Mouse (Mus musculus) right cerebral cortex, adult 18-20 months (tissue): Measurements from ENCODE around the gene Ppm1l.
"Not testable (repeated sequence)": the region's sequence is repeated elsewhere in the genome, so short reads cannot be mapped to it uniquely, and the experiment has no call there.

Experiments used
- DNase-seq: peaks from one replicate; pipeline ENCODE4 v3.0.0; 2022; ENCODE audit warnings: mixed read lengths

Gene Ppm1l

DNA sequence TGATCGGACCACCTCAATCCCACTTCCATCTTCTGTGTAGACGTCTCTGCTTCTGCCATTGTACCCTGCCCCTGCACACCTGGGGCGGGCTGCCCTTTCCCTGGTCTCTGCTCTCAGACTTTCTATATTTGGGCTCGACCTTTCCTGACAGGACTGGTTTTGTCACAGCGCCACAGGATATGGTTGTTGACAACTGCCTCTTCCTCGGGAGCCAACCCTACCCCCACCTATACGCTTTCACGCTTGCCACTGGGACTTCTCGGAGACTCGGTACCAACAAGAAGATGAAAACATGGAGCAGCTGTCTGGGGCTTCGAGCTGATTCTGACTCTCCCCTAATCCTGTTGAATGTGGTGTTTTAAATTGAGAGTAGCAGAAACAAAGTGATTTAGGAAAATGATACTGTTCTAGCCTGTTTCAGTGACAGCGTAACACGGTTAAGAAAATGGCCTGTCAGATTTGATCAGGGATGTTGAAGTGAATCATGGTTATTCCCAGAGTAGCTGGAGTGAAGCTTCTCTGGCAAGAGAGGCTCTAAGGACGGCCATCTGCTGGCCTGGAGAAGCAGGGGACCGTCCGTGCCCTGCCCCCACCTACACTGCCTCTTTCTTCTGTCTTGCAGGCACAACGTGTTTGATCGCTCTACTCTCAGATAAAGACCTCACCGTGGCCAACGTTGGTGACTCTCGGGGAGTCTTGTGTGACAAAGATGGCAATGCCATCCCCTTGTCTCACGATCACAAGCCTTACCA, 232.2 kb downstream of the Ppm1l start:
- DNase-seq = no peak

DNA sequence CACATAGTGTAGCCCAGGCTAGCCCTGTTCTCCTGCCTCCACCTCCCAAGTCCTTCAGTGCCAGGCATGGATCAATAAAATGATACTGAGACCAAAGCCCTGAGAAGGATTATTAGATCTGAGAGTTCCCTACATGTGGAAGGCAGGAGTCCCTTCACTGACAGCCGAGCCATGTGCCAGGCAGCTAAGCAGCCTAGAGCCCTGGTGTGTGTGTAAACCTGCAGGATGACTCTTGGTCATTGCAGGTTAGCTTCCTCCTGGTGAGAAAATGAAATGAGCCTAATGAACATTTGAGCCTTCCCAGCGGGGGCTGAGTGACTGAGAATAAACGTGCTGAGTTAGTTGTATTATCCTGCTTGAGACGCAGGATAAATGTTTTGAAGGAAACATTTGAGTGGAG, 232.9 kb downstream of the Ppm1l start:
- no peak for DNase-seq

DNA sequence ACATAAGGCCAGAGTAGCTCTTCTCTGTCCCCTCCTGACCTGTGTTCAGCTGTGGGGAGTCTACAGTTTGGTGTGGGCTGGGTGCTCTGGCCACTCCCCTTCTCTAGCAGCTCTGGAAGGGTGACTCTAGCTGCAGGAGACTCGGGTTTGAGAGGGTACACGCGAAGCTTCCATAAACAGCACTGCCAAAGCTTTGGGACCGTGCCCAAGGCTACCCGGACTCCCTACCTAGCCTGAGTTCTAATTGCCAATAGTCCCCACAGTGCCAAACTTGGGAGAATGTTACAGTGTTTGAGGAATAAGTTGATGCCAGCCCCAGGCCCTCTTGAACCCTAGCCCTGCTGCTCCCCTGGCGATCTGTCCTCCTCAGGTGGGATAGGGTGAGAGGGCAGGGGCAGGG, 238.8 kb downstream of the Ppm1l start:
- no peak for DNase-seq

DNA sequence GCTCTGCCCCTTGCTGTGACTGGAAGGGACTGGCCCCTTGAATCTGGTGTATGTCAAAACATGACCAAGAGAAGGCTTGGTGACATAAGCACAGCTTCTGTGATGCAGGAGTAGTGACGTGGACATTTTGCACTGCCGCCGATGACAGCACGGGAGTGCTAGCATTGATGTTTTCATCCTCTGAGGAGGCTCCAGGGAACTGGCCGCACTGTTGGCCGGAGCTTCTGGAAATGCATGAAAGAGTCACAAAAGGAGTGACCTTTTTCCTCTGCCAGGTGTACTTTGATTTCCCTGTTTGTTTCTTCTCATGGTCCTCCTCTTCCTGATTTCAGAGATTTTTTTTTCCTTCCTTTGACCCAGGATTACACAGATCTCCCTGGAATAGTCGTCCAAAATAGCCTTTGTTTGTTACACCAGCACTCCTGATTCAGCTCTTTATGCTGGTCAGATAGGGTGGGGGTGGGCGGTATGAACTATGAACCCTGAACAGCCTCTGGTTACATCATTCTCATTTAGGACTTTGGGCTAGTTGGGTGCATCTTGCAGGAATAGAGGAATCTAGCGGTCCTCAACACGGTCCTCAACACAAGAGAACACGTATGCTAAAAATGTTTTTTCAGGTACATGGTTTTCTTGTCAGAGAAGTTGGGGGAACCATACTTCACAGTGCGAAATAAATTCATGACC, 239.6 kb downstream of the Ppm1l start:
- no peak for DNase-seq

DNA sequence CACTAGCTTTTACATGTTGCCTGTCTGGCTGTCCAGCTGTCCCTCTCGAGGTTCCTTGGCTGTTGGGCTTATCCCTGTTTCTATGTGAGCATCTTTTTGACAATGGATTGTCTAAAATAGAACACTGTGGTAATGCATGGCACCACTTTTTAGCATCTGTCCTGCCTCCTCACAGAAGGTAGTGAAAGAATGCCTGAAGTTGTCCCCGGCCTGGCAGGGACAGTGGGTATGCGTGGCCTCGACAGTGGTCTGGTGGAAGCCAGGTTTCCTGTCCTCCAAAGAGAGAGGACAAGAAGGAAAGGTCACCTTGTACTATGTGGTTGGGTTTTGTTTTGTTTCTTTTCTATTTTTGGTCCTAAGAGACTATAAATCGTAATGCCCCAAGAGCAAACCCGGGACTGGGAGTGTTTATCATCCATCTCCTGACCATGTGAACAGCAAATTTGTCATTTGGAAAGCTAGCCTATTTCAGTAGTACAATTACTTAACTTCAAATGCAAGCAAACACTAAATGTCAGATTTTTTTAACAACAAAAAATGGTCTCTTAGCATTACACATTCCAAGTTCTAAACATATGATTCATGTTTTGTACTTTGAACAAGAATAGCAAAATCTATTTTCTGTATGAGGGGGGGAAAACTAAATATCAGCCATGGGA, 242.8 kb downstream of the Ppm1l start:
- DNase-seq = no peak

DNA sequence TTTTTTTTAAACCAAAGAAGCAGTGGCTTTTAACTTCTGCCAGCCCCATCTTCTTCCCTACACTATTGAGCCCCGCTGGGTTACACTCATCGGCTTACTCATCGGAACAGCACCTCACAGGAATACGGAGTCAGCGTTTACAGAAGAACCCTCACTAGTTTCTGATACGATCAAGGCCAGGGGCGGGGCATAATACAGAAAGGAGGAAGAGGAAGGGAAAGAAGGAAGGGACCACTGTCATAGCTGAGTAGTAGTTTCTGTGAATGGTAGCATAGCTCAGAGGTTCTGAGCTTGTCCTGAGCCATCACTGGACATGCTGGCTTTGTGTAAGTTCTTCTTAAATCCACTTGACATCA, 243.3 kb downstream of the Ppm1l start:
- peak; percentile 32 for DNase-seq

DNA sequence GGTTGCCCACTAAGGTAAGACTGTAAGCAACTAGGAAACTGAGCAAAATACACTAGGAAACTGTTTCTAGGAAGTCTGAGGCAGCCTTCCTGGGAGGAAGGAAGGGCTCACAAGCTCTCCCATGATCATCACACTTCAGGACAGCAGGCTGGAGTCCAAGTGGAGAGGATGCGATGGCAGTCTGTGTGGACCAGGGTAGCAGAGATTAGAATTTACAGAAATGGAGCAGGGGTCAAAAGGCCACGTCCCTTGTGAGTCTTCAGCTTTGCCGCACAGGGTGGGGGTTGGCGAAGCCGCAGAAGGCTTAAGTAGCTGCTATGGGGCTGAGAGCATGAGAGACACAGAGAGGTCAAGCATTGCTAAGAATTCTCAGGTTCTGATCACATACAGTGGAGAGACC, 245.0 kb downstream of the Ppm1l start:
- no peak for DNase-seq

DNA sequence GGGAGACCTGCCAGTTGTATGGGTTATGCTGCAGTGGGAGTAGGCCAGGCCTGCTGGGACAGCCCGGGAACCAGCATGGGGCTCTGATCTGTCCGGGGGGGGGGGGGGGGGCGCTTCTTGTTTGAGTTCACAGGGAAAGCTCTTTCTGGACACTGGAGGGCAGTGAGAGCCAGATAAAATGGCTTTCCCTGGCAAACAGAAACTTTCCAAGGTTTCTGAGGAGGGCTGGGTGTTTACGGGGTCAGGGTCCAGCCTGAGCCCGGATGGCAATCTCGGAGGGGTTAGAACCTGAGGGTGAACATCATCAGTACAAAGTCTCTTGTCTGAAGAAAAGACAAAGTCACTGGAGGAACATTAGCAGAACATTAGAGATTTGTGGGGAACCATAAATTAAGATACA, 246.7 kb downstream of the Ppm1l start:
- DNase-seq = no peak

DNA sequence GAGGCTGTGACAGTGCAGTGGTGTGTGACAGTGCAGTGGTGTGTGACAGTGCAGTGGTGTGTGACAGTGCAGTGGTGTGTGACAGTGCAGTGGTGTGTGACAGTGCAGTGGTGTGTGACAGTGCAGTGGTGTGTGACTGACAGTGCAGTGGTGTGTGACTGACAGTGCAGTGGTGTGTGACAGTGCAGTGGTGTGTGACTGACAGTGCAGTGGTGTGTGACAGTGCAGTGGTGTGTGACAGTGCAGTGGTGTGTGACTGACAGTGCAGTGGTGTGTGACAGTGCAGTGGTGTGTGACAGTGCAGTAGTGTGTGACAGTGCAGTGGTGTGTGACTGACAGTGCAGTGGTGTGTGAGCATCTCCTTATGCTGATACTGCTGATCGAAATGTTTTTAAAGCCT, 248.9 kb downstream of the Ppm1l start:
- DNase-seq = not testable (repeated sequence)

DNA sequence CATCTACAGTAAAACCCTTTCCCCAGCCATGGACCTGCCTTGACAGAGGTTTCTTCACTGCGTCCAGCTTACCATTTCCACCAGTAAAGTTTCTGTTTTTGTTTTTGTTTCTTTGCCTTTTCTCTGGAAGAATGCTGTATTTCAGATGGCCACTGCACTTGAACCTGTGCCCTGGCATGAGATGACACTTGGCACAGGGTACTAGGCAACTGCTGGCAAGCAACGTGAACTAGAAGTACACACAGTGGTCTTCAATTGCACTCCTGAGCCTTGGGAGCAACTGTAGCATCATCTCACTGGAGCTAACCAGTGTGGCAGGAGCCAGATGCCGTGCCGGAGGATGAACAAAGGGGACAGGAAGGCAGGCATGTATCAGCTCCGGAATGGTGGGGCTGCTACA, 255.9 kb downstream of the Ppm1l start:
- DNase-seq = no peak

DNA sequence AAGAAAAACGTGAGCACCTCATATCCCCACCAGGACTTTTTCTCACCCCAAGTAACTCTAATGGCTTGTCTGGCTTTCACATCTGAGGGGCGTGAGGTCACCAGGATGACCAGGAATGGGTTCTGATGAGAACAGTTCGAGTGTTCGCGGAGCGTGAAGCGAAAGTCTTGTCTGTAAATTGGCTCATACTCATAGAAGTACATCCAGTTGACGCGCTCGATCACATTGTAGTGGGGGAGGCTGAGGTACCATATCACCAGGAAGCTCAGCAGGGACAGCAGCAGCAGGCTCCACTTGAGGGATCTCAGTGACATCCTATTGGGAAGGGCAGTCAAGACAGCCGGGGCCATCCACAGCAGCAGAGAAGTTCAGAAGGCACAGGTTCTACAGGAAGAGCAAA, 258.9 kb downstream of the Ppm1l start:
- DNase-seq = no peak

DNA sequence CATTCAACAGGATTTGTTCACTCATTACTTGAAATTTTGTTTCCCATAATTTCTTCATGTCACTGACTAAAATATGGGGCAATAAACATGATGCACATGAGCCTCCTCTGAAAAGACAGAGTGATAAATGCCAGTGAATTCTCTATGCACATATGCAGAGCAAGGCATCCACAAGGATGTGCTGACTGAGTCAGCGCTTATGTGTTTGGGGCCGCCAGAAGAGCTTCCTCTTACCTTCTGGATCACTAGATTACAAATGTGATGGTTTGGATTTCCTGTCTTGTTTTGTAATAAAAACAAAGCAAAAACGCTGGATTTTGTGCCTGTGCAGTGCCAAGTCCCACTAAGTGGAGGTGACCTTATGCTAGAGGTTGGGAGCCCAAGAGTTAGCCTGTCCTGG, 260.1 kb downstream of the Ppm1l start:
- DNase-seq = no peak

DNA sequence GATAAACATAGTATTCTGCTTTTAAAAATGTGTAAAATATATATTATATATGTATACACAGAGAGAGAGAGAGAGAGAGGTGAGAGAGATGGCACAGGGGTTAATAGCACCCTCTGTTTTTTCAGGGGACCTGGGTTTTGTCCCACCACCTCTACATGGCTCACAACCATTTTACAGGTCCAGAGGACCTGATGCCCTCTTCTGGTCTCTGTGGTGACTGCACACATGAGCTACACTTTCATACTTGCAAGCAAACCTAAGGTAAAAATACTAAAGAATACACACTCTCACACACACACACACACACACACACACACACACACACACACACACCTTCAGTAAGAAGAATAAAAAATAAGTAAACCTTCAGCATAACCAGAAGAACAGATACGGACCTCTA, 262.1 kb downstream of the Ppm1l start:
- no peak for DNase-seq

DNA sequence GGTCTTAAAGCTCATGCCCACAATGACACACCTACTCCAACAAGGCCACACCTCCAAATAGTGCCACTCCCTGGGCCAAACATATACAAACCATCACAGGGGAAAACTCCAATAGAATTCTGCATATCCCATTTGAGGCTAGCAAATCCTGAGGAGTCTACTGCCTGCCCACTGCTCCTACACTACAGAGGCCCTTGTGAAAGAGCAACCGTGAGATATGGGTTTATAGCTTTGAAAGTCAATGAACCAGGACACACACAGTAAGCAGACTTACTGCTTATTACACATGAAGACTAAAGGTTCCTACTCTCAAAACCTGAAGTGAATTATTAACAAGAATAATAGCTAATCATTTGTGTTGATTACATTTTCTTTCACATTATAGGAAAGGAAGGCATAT, 267.1 kb downstream of the Ppm1l start:
- no peak for DNase-seq

DNA sequence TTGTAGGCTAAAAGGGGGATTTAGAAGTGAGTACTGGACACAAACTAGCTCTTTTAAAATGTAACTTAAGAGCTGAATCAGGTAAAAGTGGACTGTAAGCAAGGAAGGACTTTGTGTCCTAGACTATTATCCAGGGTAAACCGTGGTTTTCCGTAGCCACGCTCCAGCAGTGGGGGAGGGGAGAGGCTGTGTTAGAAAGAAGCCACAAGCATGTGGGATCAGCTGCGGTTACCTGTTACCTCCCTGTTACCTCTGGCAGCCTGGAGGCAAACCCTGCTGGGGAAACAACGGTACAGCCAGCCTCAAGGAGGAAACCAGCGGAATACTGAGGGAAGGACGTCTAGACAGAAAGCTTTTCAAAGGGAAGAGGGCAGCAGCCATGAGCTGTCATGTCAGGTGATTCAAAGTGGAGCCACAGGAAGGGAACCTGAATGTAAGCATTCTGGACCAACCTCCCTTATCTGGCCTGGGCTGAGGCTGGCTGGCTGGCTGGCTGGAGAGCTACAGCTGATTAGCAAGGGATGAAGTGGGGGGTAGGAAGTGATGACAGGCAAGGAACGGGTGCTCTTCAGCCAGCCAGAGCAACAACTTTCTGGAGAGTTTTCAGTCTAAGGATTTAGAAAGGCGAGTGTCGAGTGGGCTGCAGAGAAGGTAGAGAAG, 271.6 kb downstream of the Ppm1l start:
- no peak for DNase-seq

DNA sequence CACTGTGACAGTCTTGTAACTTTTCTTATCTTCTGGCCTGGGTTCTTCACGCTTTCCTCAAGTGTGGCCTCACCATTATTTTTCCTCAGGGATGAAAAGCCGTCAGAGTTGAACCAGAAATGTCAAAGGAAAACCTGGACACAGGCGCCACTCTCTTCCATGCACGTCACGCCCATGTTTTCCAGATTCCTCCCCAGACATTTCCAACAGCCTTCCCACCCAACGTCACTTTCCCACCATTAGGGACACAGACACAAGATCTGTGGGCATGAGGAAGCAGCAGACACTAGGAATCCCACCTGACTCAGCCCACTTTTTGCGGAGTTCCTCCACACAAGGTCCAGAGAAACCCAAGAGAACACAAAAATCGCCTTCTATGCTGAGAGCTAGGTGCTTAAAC, 276.8 kb downstream of the Ppm1l start:
- DNase-seq = no peak

DNA sequence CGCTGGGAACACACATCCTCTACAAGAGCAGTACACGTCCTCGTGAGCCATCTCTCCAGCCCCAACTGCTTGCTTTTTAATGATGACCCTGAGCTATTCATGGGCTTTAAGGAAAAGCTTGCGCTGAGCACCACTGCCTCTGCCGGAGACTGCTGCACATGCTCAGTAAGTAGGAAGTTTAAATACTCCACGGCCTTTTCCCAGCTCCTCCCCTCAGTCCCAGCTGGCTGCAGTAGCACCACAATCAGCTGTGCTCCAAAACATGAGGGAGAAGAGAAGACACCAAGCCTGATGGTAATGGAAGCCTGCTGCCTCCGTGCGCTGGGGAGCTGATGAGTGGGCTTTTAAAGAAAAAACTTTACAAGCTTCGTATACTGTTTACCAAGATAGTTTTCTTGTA, 277.4 kb downstream of the Ppm1l start:
- DNase-seq = peak; percentile 37

DNA sequence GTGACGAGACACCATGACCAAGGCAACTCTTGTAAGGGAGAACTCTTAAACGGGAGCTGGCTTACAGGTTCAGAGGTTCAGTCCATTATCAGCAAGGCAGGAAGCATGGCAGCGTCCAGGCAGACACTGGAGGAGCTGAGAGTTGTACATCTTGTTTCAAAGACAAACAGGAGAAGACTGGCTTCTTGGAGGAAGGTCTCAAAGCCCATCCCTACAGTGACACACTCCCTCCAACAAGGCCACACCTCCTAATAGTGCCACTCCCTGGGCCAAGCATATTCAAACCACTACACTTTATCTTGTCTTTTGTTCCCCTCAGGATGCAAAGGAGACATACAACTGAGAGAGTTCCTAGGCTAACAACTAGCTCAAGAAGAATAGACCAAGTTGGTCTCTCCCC, 279.5 kb downstream of the Ppm1l start:
- DNase-seq = no peak

DNA sequence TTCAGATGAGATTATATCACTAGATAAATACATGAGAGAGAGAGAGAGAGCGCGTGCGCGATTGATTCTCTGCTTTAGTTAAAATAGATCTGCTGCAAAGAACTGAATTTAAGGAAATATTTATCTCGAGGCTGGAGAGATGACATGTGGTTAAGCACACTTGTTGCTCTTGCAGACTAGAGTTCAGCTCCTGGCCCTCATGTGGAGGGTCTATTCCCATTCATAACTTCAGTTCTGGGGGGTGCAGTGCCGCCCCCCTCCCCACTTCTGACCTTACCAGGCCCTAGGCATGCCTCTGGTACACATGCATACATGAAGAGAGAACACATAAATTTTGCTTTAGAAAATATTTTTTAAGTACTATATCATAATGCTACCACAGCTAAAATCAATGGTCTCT, 280.6 kb downstream of the Ppm1l start:
- DNase-seq = no peak

DNA sequence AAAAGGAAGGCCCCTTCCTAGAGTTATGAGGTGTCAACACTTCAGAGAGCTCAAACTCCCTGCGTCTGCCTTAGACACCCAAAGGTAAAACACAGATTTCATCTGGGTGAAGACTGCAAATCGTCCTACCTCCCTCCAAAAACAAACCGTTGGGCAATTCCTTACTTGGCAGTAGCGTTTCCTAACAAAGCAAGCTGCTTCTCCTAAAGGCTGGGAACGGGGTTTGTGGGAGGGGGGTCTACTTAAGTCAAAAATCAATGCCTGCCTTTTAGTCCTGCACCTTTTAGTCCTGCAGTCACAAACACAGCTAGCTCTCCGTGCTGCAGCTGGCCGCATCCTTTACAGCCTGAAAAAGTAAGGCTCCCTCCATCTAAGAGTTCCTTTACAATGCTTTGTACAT, 281.2 kb downstream of the Ppm1l start:
- no peak for DNase-seq

DNA sequence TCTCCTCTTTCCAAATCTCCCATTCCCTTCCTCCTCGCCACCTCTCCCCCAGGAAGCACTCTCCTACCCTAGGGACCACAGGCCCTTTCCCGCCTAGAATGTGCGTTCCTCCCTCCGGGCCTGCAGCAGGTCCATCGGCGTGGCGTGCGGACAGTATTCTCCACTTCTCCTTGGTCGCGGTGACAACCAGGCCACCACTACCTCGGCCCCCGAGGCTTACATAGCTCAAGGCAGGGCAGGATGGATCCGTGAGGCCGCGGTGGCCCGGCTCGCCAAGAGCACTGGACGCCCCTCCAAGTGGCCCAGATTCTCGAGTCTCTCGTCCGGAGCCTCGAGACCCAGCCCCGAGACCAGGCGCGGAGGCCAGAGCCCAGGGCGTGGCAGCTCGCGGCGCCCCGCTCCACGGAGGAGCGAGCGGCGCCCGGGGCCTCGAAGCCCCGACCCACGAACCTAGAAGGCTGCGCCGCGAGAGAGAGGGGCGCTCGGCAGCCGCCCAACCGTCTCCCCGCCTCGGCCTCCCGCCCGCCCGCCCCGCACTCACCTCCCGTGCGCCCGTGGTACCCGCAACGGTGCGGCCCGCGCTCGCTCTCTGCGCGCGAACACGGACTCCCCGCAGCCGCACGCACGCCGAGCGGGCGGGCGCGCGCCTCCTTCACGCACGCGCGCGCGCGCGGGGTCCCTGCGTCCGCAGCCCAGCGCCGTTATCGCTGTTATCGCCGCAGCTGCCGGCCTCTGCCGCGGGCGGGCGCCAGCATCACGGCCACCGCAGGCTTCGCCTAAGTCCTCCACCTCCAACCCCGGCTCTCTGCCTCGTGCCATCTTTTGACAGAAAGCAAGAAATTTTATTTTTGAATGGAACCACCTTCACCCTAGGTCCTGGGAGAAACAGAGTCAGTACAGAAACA, 281.9 kb downstream of the Ppm1l start, which contains the start of gene B3galnt1:
Gene B3galnt1 (minus strand): TSS at position 700 of the 905 bp plus-strand sequence.
- peak; percentile 60 for DNase-seq

DNA sequence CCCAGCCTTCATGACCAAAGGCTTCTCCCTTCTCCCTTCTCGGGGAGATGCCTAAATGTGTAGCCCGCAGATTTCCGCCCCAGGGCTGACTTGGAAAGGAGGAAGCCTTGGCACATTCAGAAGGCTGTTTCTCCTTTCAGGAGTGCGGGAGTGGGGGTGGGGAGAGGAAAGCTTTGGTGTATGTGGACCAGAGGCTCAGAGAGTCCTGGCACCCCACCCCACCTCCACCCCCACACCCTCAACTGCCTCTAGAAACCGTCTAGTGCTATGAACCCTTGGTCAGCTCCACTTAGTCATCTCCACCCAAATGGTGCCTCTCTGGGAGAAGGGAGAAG, 282.5 kb downstream of the Ppm1l start:
- no peak for DNase-seq

DNA sequence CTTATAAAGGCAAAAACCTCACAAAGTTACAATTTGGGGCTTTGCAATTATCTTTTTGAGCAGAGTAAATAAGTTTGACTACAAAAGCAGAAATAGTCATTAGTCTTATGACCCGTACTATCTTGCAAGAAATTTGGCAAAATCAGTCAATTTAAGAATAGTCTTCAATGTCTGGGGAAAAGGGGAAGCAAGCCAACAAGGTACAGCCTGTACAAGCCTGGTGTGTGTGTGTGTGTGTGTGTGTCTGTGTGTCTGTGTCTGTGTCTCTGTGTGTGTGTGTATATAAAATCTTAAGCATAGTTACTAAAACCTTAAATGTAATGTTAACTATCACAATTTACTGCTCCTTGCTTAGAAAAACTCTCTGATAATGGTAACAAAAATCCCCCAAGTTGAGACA, 290.3 kb downstream of the Ppm1l start:
- no peak for DNase-seq
